8 mouse cellular contexts compared by ENCODE assay signal in the genomic region with DNA sequence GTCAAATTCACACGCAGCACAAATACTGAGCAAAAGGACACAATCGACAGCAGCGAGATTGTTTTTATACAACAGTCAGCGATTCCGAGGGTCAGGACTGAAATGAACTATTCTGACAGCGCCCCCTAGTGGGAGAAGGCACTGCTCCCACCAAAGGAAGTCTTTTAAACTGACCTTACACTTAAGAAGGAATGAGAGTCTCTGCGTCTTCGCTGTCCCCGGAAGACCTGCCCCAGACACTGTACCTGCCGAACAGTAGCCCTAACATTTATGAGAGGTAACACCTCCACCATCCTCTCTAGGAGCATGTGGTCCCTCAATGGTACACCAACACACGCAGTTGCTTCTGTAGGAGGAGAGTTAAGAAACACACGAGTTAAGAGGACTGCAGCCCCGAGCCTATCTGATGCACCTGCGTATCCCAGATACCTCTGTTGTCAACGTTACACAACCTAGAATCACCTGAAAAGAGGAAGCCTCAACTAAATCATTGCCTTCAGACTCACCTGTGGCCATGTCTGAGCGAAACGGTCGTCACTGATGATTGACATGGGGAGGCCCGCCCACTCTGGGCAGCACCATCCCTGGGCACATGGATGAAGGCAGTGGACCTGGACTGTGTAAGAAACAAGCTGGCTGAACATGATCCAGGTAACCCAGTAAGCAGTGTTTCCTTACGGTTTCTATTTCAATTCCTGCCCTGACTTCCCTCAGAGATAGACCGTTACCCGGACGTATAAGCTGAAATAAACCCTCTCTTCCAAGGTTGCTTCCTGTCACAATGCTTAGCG.
DNase-seq lines count a peak whose midpoint lies in the region; ATAC-seq and TF ChIP-seq lines count a peak whose summit lies in the region.

No protein-coding gene starts in this region.

- intact Hi-C loops in heart, postnatal 10 days (cut with DNase I): loop anchor here (5.0 to 10.0 kb wide), 5 partner anchors 127 to 1387 kb away; a partner anchor contains a TSS

- H3K79me3 ChIP-seq in C2C12 (ENCODE audit: low read depth): no peaks in the 10 kb centered on the region

- no peak for TF ChIP-seq EP300 in liver, embryonic 14.5 days (IDR thresholded peaks at IDR 0.05; ENCODE audit: low read depth)

- no peak overlapping the region for H3K27ac ChIP-seq in embryonic facial prominence, embryonic 10.5 days (replicated peaks)
- H3K27ac ChIP-seq in liver, embryonic 14.5 days: no peak overlapping the region
- no peak overlapping the region for H3K27ac ChIP-seq in neural tube, embryonic 13.5 days (replicated peaks)

- no peaks in the 10 kb centered on the region for H3K36me3 ChIP-seq in C2C12 (ENCODE audit: control insufficient read depth, insufficient read depth)
- H3K36me3 ChIP-seq in embryonic facial prominence, embryonic 10.5 days (replicated peaks): peaks cover 19% of the 10 kb centered on the region
- no peaks in the 10 kb centered on the region for H3K36me3 ChIP-seq in liver, embryonic 14.5 days (replicated peaks; ENCODE audit: control insufficient read depth, insufficient read depth, low read depth)
- H3K36me3 ChIP-seq in neural tube, embryonic 13.5 days: peaks cover 10% of the 10 kb centered on the region; the same call in 1 of the 2 replicates

- H3K9me3 ChIP-seq in embryonic facial prominence, embryonic 10.5 days: no peaks in the 10 kb centered on the region
- H3K9me3 ChIP-seq in liver, embryonic 14.5 days (ENCODE audit: control insufficient read depth, low read length): no peaks in the 10 kb centered on the region
- no peaks in the 10 kb centered on the region for H3K9me3 ChIP-seq in neural tube, embryonic 13.5 days

- no peak for ATAC-seq in liver, embryonic 14.5 days (ENCODE audit: insufficient read depth)
- ATAC-seq in neural tube, embryonic 13.5 days (ENCODE audit: low read depth): peak; percentile 42; the same call in 1 of the 2 replicates

- 58% methylated on average over 24 of the region's 24 CpGs for WGBS in embryonic facial prominence, embryonic 10.5 days
- 45% methylated on average over 24 of the region's 24 CpGs for WGBS in liver, embryonic 14.5 days (ENCODE audit: insufficient replicate concordance)
- WGBS in neural tube, embryonic 13.5 days: 57% methylated on average over 24 of the region's 24 CpGs

- no peak overlapping the region for H3ac ChIP-seq in C2C12 (ENCODE audit: control insufficient read depth, insufficient read length, low read depth)

- no peak overlapping the region for H3K9ac ChIP-seq in liver, embryonic 14.5 days (replicated peaks)
- no peak overlapping the region for H3K9ac ChIP-seq in neural tube, embryonic 13.5 days

- no peaks in the 10 kb centered on the region for H3K79me2 ChIP-seq in C2C12 (ENCODE audit: control insufficient read depth, insufficient read depth)

- H3K4me1 ChIP-seq in embryonic facial prominence, embryonic 10.5 days: peaks cover 24% of the 10 kb centered on the region
- no peaks in the 10 kb centered on the region for H3K4me1 ChIP-seq in liver, embryonic 14.5 days (replicated peaks; ENCODE audit: control insufficient read depth in 2 of 2, insufficient read depth in 2 of 2, low read length in 1 of 2)
- peaks cover 17% of the 10 kb centered on the region for H3K4me1 ChIP-seq in neural tube, embryonic 13.5 days (replicated peaks)

- no peak overlapping the region for H3K4me2 ChIP-seq in liver, embryonic 14.5 days (ENCODE audit: low read depth)
- H3K4me2 ChIP-seq in neural tube, embryonic 13.5 days: no peak overlapping the region; the same call in 1 of the 2 replicates

- no peaks in the 10 kb centered on the region for H3K27me3 ChIP-seq in C2C12 (ENCODE audit: control insufficient read depth, insufficient read depth, insufficient read length)
- no peaks in the 10 kb centered on the region for H3K27me3 ChIP-seq in embryonic facial prominence, embryonic 10.5 days (replicated peaks; ENCODE audit: low read depth, poor library complexity, severe bottlenecking)
- no peaks in the 10 kb centered on the region for H3K27me3 ChIP-seq in liver, embryonic 14.5 days (ENCODE audit: control insufficient read depth, insufficient read depth, low read length)
- H3K27me3 ChIP-seq in neural tube, embryonic 13.5 days: no peaks in the 10 kb centered on the region

- H3K4me3 ChIP-seq in C2C12 (ENCODE audit: insufficient read depth, poor library complexity, severe bottlenecking): no peak overlapping the region
- H3K4me3 ChIP-seq in embryonic facial prominence, embryonic 10.5 days: no peak overlapping the region
- no peak overlapping the region for H3K4me3 ChIP-seq in liver, embryonic 14.5 days (ENCODE audit: insufficient read depth in 1 of 2, low read depth in 2 of 2, low read length in 2 of 2)
- H3K4me3 ChIP-seq in neural tube, embryonic 13.5 days: no peak overlapping the region

- TF ChIP-seq CTCF in C2C12 (IDR thresholded peaks at IDR 0.05; ENCODE audit: control insufficient read depth, insufficient read depth, insufficient read length): peak; percentile 43
- TF ChIP-seq CTCF in liver, embryonic 14.5 days (IDR thresholded peaks at IDR 0.05; ENCODE audit: low read depth): peak; percentile 82

- peak; percentile 78 for DNase-seq in adrenal gland, postnatal 25 days
- DNase-seq in embryonic facial prominence, embryonic 10.5 days (ENCODE audit: low spot score): peak; percentile 86
- peak; percentile 79 to 89 for DNase-seq in heart, postnatal 10 days
- DNase-seq in kidney, postnatal 36 days: peak; percentile 73 to 90
- DNase-seq in liver, embryonic 14.5 days (ENCODE audit: low read depth in 3 of 3, low spot score in 3 of 3): peak; percentile 16 to 31 (median 28)
- peak; percentile 47 for DNase-seq in testis, postnatal 14 days (ENCODE audit: low spot score)

TF ChIP-seq in C2C12, 6 proteins besides CTCF, POLR2A, EP300 and RAD21:
- TF ChIP-seq MYOD1 (IDR thresholded peaks at IDR 0.05; ENCODE audit: control insufficient read depth, insufficient read length, low read depth) (no peak), FOSL1 (IDR thresholded peaks at IDR 0.05; ENCODE audit: insufficient read depth, low read length, poor library complexity, severe bottlenecking) (no peak), USF1 (IDR thresholded peaks at IDR 0.05; ENCODE audit: low read depth) (no peak), MYOG (IDR thresholded peaks at IDR 0.05; ENCODE audit: control insufficient read depth, extremely low read depth, insufficient read length) (no peak), CEBPB (IDR thresholded peaks at IDR 0.05; ENCODE audit: low read depth) (no peak), MAX (IDR thresholded peaks at IDR 0.05) (no peak)

Comparison
In these comparisons a context has a peak if more than half of its experiments do, and no peak if none do; other contexts are left out.
1. DNase-seq: peak in every context shown above with its lines; median percentile 86 in embryonic facial prominence, embryonic 10.5 days; 84 in heart, postnatal 10 days; 82 in kidney, postnatal 36 days; 78 in adrenal gland, postnatal 25 days; 47 in testis, postnatal 14 days; 28 in liver, embryonic 14.5 days.